Mouse (Mus musculus) cortical plate, adult 2 months (tissue): ENCODE results near the gene Fbxo4. TPM values are rescaled to one million over a fixed set of nuclear protein-coding genes. Genes with fewer than 3 reads are reported as not detected.

Experiments used
- H3K27ac ChIP-seq: fragments of 200-500 bp; 2 replicates; pipeline ENCODE4 v1.5.1; 2012; ENCODE audit warnings: low read length, control low read depth, inconsistent platforms; ENCODE audit not compliant: insufficient read depth
- H3K4me1 ChIP-seq: fragments of 200-500 bp; 2 replicates; pipeline ENCODE4 v1.6.1; 2011; ENCODE audit warnings: low read length; ENCODE audit not compliant: control insufficient read depth, insufficient read depth
- H3K4me3 ChIP-seq: fragments of 200-500 bp; 2 replicates; pipeline ENCODE4 v1.5.1; 2011; ENCODE audit warnings: mild to moderate bottlenecking, low read length, control low read depth; ENCODE audit not compliant: insufficient read depth
- CTCF ChIP-seq: fragments of 200-500 bp; IDR thresholded peaks from 2 replicates; pipeline ENCODE4 v1.5.1; 2011; ENCODE audit warnings: mild to moderate bottlenecking, control low read depth, low read length; ENCODE audit not compliant: insufficient read depth; ENCODE audit errors: extremely low read depth
- POLR2A ChIP-seq: fragments of 200-500 bp; IDR thresholded peaks from 2 replicates; pipeline ENCODE4 v1.6.1; 2011; ENCODE audit warnings: mild to moderate bottlenecking, low read length, control low read depth; ENCODE audit not compliant: insufficient read depth; ENCODE audit errors: extremely low read depth
- polyA plus RNA-seq: library from polyadenylated mRNA; depleted of rRNA; stranded (reverse); fragments of >200 nt; gene quantifications from 2 replicates; pipeline ENCODE4 v1.2.3, GENCODE M21; 2012; rRNA removed

Fbxo4 gene
- 9.8 and 11.6 TPM in 2 replicates for polyA plus RNA-seq

GRCm38 (mm10) chr15:3979061-3979848 is at the start of gene Fbxo4:
Gene Fbxo4, minus strand, starts transcription at chr15:3979573.
- no peaks in the 10 kb centered on the region for H3K4me1 ChIP-seq
- peak within 1 kb of the TSS; percentile 98 for H3K27ac ChIP-seq
- H3K4me3 ChIP-seq: peak within 1 kb of the TSS; percentile 50
- TF ChIP-seq CTCF (no peak), POLR2A (peak; percentile 36; the same call in 1 of the 2 replicates)

- no peak overlapping the region for H3K27ac ChIP-seq
- peaks cover 11% of the 10 kb centered on the region; the same call in 1 of the 2 replicates for H3K4me1 ChIP-seq
- no peak overlapping the region for H3K4me3 ChIP-seq
- no peak for TF ChIP-seq CTCF
- TF ChIP-seq POLR2A: no peak
Observed at GRCm38 (mm10) chr15:4028960-4029359, 49.6 kb upstream of the Fbxo4 start.

GRCm38 (mm10) chr15:4028411-4028700 is 49.0 kb upstream of the Fbxo4 start:
- H3K4me1 ChIP-seq: peaks cover 11% of the 10 kb centered on the region; the same call in 1 of the 2 replicates
- H3K4me3 ChIP-seq: peak overlapping the region; percentile 91
- H3K27ac ChIP-seq: no peak overlapping the region
- TF ChIP-seq CTCF (no peak), POLR2A (no peak)

- TF ChIP-seq CTCF (no peak), POLR2A (no peak)
- Histone ChIP-seq H3K4me3 (peak overlapping the region; percentile 91), H3K27ac (peak overlapping the region; percentile 62; the same call in 1 of the 2 replicates), H3K4me1 (peaks cover 9% of the 10 kb centered on the region; the same call in 1 of the 2 replicates)
Observed at GRCm38 (mm10) chr15:4027671-4028410, 48.5 kb upstream of the Fbxo4 start.

- peak overlapping the region; percentile 98 for H3K27ac ChIP-seq
- peaks cover 6% of the 10 kb centered on the region; the same call in 1 of the 2 replicates for H3K4me1 ChIP-seq
- H3K4me3 ChIP-seq: peak overlapping the region; percentile 91
- TF ChIP-seq CTCF (no peak), POLR2A (0 out of 2 replicates have a peak, but pooled peaks have one; percentile 34)
Observed at GRCm38 (mm10) chr15:4026831-4027584, 47.6 kb upstream of the Fbxo4 start.

GRCm38 (mm10) chr15:4026231-4026773 is 46.9 kb upstream of the Fbxo4 start, which contains the start of gene Oxct1:
Gene Oxct1, plus strand, starts transcription at chr15:4026383.
- TF ChIP-seq CTCF (peak; percentile 12; the same call in 1 of the 2 replicates), POLR2A (peak; percentile 69; the same call in 1 of the 2 replicates)
- H3K27ac ChIP-seq: peak within 1 kb of the TSS; percentile 98
- peak within 1 kb of the TSS; percentile 91 for H3K4me3 ChIP-seq
- H3K4me1 ChIP-seq: peaks cover 5% of the 10 kb centered on the region; the same call in 1 of the 2 replicates

- peak overlapping the region; percentile 91; the same call in 1 of the 2 replicates for H3K4me3 ChIP-seq
- 0 out of 2 replicates have a peak overlapping the region, but pooled peaks have one; percentile 12 for H3K27ac ChIP-seq
- peaks cover 5% of the 10 kb centered on the region; the same call in 1 of the 2 replicates for H3K4me1 ChIP-seq
- TF ChIP-seq CTCF (no peak), POLR2A (no peak)
Observed at GRCm38 (mm10) chr15:4025508-4025904, 46.1 kb upstream of the Fbxo4 start.

GRCm38 (mm10) chr15:4024726-4025507 is 45.5 kb upstream of the Fbxo4 start:
- TF ChIP-seq CTCF (no peak), POLR2A (no peak)
- 0 out of 2 replicates have a peak overlapping the region, but pooled peaks have one; percentile 12 for H3K27ac ChIP-seq
- H3K4me3 ChIP-seq: no peak overlapping the region
- peaks cover 5% of the 10 kb centered on the region; the same call in 1 of the 2 replicates for H3K4me1 ChIP-seq
